Mouse (Mus musculus) liver, embryonic 12.5 days (tissue): ENCODE measurements around the gene Cdh12. TPM values are rescaled to one million over a fixed set of nuclear protein-coding genes. Genes with fewer than 3 reads are reported as not detected.
"Not testable (repeated sequence)": the region's sequence is repeated elsewhere in the genome, so short reads cannot be mapped to it uniquely, and the experiment has no call there.

Experiments used
- ATAC-seq: fragments of 200-750 bp; cut with Nextera tagmentation; 2 replicates; pipeline ENCODE4 v1.8.0; 2017; ENCODE audit warnings: moderate number of reproducible peaks, mild to moderate bottlenecking, moderate library complexity
- H3K27ac ChIP-seq: fragments of 300-500 bp; sonication (generic); 2 replicates; pipeline ENCODE4 v1.5.1; 2016; ENCODE audit warnings: mild to moderate bottlenecking
- H3K27me3 ChIP-seq: fragments of 300-500 bp; sonication (generic); replicated peaks from 2 replicates; pipeline ENCODE4 v1.6.1; 2016; ENCODE audit warnings: mild to moderate bottlenecking, moderate library complexity
- H3K36me3 ChIP-seq: fragments of 300-500 bp; sonication (generic); 2 replicates; pipeline ENCODE4 v1.6.1; 2016; ENCODE audit warnings: mild to moderate bottlenecking, moderate library complexity
- H3K4me1 ChIP-seq: fragments of 300-500 bp; sonication (generic); 2 replicates; pipeline ENCODE4 v1.6.1; 2016
- H3K4me2 ChIP-seq: fragments of 300-500 bp; sonication (generic); 2 replicates; pipeline ENCODE4 v1.6.1; 2016; ENCODE audit warnings: mild to moderate bottlenecking, moderate library complexity
- H3K4me3 ChIP-seq: fragments of 300-500 bp; sonication (generic); 2 replicates; pipeline ENCODE4 v1.5.1; 2016; ENCODE audit warnings: mild to moderate bottlenecking, moderate library complexity
- H3K9ac ChIP-seq: fragments of 300-500 bp; sonication (generic); 2 replicates; pipeline ENCODE4 v1.6.1; 2016; ENCODE audit warnings: mild to moderate bottlenecking, moderate library complexity
- H3K9me3 ChIP-seq: fragments of 300-500 bp; sonication (generic); replicated peaks from 2 replicates; pipeline ENCODE4 v1.6.1; 2016; ENCODE audit warnings: mild to moderate bottlenecking, moderate library complexity
- WGBS: fragments of 180-500 bp; shearing (Covaris S2); methylation state at CpG from one replicate; pipeline ENCODE4 v1.1.7; 2016; ENCODE audit not compliant: insufficient replicate concordance; 5-methylcytosine and 5-hydroxymethylcytosine counted together
- polyA plus RNA-seq: library from polyadenylated mRNA; unstranded; fragments of >200 nt; fragmentation: Nextera tagmentation; extraction: Ambion mirVana; gene quantifications from 2 replicates; pipeline ENCODE4 v1.2.1, GENCODE M21; 2016

Gene Cdh12
- polyA plus RNA-seq, 1 experiment from 2014 or later = not detected

DNA sequence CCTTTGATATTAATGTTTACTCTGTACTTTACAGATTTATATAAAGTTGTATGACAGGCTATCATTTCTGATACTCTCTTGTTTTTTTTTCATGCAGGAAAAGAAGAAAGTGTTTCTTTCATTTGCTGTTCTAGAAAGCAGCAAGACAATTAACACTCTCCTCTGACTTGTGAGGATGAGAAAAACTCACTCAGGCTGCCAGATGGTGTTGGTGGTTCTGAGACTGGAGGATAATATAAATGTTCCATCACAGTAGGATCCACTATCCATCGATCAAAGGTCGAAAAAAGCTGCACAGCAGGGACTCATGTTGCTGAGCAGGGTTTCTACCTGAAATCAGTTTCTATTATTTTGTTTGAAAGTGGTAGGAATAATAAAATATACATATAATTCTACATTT is 185.5 kb downstream of the Cdh12 start:
- 58% methylated on average over 2 of the region's 2 CpGs for WGBS
- H3K27me3 ChIP-seq = no peaks in the 10 kb centered on the region
- no peak overlapping the region for H3K9ac ChIP-seq
- H3K9me3 ChIP-seq = no peaks in the 10 kb centered on the region
- H3K36me3 ChIP-seq = no peaks in the 10 kb centered on the region
- no peak overlapping the region for H3K4me3 ChIP-seq
- no peak overlapping the region for H3K4me2 ChIP-seq
- no peaks in the 10 kb centered on the region for H3K4me1 ChIP-seq
- no peak for ATAC-seq
- no peak overlapping the region for H3K27ac ChIP-seq

GRCm38 (mm10) chr15:20639155-20639554 is 190.1 kb downstream of the Cdh12 start:
- ATAC-seq = no peak
- no peaks in the 10 kb centered on the region for H3K4me1 ChIP-seq
- H3K9ac ChIP-seq = no peak overlapping the region
- no peaks in the 10 kb centered on the region for H3K9me3 ChIP-seq
- H3K36me3 ChIP-seq = no peaks in the 10 kb centered on the region
- 70% methylated on average over 2 of the region's 2 CpGs for WGBS
- no peak overlapping the region for H3K4me3 ChIP-seq
- H3K27ac ChIP-seq = no peak overlapping the region
- no peaks in the 10 kb centered on the region for H3K27me3 ChIP-seq
- H3K4me2 ChIP-seq = no peak overlapping the region

- H3K4me2 ChIP-seq = no peak overlapping the region
- no peak overlapping the region for H3K9ac ChIP-seq
- H3K4me1 ChIP-seq = no peaks in the 10 kb centered on the region
- no peaks in the 10 kb centered on the region for H3K27me3 ChIP-seq
- H3K4me3 ChIP-seq = no peak overlapping the region
- WGBS = 69% methylated on average over 3 of the region's 3 CpGs
- H3K36me3 ChIP-seq = no peaks in the 10 kb centered on the region
- no peaks in the 10 kb centered on the region for H3K9me3 ChIP-seq
- no peak for ATAC-seq
- H3K27ac ChIP-seq = no peak overlapping the region
These were observed 193.9 kb downstream of the Cdh12 start for GRCm38 (mm10) chr15:20642905-20643414.

GRCm38 (mm10) chr15:20660221-20660620 is 211.2 kb downstream of the Cdh12 start:
- no peaks in the 10 kb centered on the region for H3K36me3 ChIP-seq
- no peaks in the 10 kb centered on the region for H3K4me1 ChIP-seq
- no peak overlapping the region for H3K27ac ChIP-seq
- no peaks in the 10 kb centered on the region for H3K27me3 ChIP-seq
- no peak for ATAC-seq
- H3K9me3 ChIP-seq = no peaks in the 10 kb centered on the region
- no peak overlapping the region for H3K9ac ChIP-seq
- 48% methylated on average over 2 of the region's 2 CpGs for WGBS
- no peak overlapping the region for H3K4me2 ChIP-seq
- no peak overlapping the region for H3K4me3 ChIP-seq

- no peak within 1 kb of the TSS for H3K4me3 ChIP-seq
- no peak for ATAC-seq
- H3K36me3 ChIP-seq = no peaks in the 10 kb centered on the region
- no peaks in the 10 kb centered on the region for H3K27me3 ChIP-seq
- H3K4me1 ChIP-seq = no peaks in the 10 kb centered on the region
- no peak within 1 kb of the TSS for H3K4me2 ChIP-seq
- H3K9me3 ChIP-seq = no peaks in the 10 kb centered on the region
- no peak within 1 kb of the TSS for H3K27ac ChIP-seq
- no peak within 1 kb of the TSS for H3K9ac ChIP-seq
- WGBS = 78% methylated on average over 10 of the region's 10 CpGs
These were observed 217.6 kb downstream of the Cdh12 start, which contains the start of gene Acot10 for GRCm38 (mm10) chr15:20666650-20667049. Acot10 (minus strand) TSS chr15:20666750.

GRCm38 (mm10) chr15:20667350-20667749 is 218.3 kb downstream of the Cdh12 start:
- H3K27ac ChIP-seq = no peak overlapping the region
- ATAC-seq = no peak

DNA sequence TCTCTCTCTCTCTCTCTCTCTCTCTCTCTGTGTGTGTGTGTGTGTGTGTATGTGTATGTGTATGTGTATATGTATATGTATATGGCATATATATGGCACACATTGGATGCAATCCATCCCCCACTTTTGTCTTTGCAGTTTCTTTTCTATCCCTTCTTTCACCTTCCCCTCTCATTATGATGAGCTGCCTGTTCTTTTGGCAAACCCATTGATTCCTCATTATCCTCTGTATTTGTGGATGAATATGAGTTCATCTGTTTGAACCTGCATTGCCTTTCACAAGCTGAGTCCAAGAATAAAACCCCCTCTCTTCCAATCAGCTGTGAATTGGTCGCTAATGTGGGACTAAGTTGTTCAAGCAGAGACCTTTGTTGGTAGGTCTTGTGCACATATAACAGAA is 218.9 kb downstream of the Cdh12 start:
- H3K27ac ChIP-seq = no peak overlapping the region
- H3K4me3 ChIP-seq = no peak overlapping the region
- no peaks in the 10 kb centered on the region for H3K27me3 ChIP-seq
- H3K4me1 ChIP-seq = no peaks in the 10 kb centered on the region
- no peaks in the 10 kb centered on the region for H3K9me3 ChIP-seq
- H3K9ac ChIP-seq = no peak overlapping the region
- H3K4me2 ChIP-seq = no peak overlapping the region
- H3K36me3 ChIP-seq = no peaks in the 10 kb centered on the region
- WGBS = 33% methylated on average over 1 of the region's 1 CpGs
- ATAC-seq = no peak

More at GRCm38 (mm10) chr15:20667350-20667749, 218.3 kb downstream of the Cdh12 start:
- Histone ChIP-seq H3K4me1 (no peaks in the 10 kb centered on the region), H3K4me3 (no peak overlapping the region), H3K9ac (no peak overlapping the region), H3K36me3 (no peaks in the 10 kb centered on the region), H3K4me2 (no peak overlapping the region), H3K27me3 (no peaks in the 10 kb centered on the region), H3K9me3 (no peaks in the 10 kb centered on the region)

DNA sequence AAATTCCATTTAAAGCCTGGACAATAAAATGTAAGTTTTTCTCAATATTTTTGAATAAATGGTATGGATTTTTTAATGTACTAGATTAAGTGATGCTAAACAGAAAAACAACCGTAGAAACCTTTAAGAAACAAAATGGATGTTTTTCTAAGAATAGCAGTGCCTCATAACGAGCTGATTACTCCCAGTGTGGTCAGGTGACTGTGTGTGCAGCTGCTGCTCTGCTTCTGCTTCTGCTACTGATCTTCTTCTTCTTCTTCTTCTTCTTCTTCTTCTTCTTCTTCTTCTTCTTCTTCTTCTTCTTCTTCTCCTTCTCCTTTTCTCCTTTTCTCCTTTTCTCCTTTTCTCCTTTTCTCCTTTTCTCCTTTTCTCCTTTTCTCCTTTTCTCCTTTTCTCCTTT is 220.4 kb downstream of the Cdh12 start:
- H3K9ac ChIP-seq, H3K27me3 ChIP-seq, H3K4me2 ChIP-seq, H3K4me3 ChIP-seq, H3K36me3 ChIP-seq, H3K9me3 ChIP-seq, H3K4me1 ChIP-seq, ATAC-seq, H3K27ac ChIP-seq: not testable (repeated sequence)
- 51% methylated on average over 2 of the region's 2 CpGs for WGBS

GRCm38 (mm10) chr15:20682719-20683118 is 233.7 kb downstream of the Cdh12 start:
- Histone ChIP-seq H3K9ac (no peak overlapping the region), H3K27me3 (no peaks in the 10 kb centered on the region), H3K4me1 (no peaks in the 10 kb centered on the region), H3K9me3 (no peaks in the 10 kb centered on the region), H3K27ac (no peak overlapping the region), H3K4me2 (no peak overlapping the region), H3K4me3 (no peak overlapping the region), H3K36me3 (no peaks in the 10 kb centered on the region)
- ATAC-seq = no peak
- 58% methylated on average over 2 of the region's 2 CpGs for WGBS

- H3K36me3 ChIP-seq = no peaks in the 10 kb centered on the region
- no peaks in the 10 kb centered on the region for H3K9me3 ChIP-seq
- H3K27me3 ChIP-seq = no peaks in the 10 kb centered on the region
- H3K4me1 ChIP-seq = no peaks in the 10 kb centered on the region
- no peak overlapping the region for H3K27ac ChIP-seq
- ATAC-seq = no peak
- H3K9ac ChIP-seq = no peak overlapping the region
- no peak overlapping the region for H3K4me3 ChIP-seq
- no peak overlapping the region for H3K4me2 ChIP-seq
- WGBS = 71% methylated on average over 5 of the region's 5 CpGs
These were observed 235.1 kb downstream of the Cdh12 start for GRCm38 (mm10) chr15:20684200-20684599.

GRCm38 (mm10) chr15:20696229-20696628 is 247.2 kb downstream of the Cdh12 start:
- H3K4me3 ChIP-seq = no peak overlapping the region
- no peaks in the 10 kb centered on the region for H3K27me3 ChIP-seq
- H3K36me3 ChIP-seq = no peaks in the 10 kb centered on the region
- no peak for ATAC-seq
- no peaks in the 10 kb centered on the region for H3K9me3 ChIP-seq
- no peaks in the 10 kb centered on the region for H3K4me1 ChIP-seq
- H3K4me2 ChIP-seq = no peak overlapping the region
- WGBS = 68% methylated on average over 5 of the region's 5 CpGs
- no peak overlapping the region for H3K9ac ChIP-seq
- H3K27ac ChIP-seq = no peak overlapping the region

GRCm38 (mm10) chr15:20711859-20712258 is 262.8 kb downstream of the Cdh12 start:
- Histone ChIP-seq H3K27me3 (no peaks in the 10 kb centered on the region), H3K9me3 (no peaks in the 10 kb centered on the region), H3K4me3 (no peak overlapping the region), H3K36me3 (no peaks in the 10 kb centered on the region), H3K9ac (no peak overlapping the region), H3K4me1 (no peaks in the 10 kb centered on the region), H3K4me2 (no peak overlapping the region), H3K27ac (no peak overlapping the region)
- no peak for ATAC-seq
- 58% methylated on average over 4 of the region's 4 CpGs for WGBS

DNA sequence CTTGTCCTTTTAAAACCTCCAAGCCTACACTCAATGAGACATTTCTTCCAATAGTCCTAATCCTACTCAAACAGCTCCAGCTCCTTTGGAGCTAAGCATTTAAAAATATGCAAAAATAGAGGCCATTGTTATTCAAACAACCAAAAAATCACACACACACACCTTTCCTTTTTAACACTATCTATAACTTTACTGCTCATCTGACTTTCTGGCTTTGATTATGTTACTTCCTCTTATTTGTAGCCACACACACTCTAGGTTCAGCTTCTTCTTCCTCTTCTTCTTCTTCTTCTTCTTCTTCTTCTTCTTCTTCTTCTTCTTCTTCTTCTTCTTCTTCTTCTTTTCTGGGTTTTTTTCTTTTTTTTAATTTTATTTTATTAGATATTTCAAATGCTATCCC is 323.2 kb downstream of the Cdh12 start:
- Histone ChIP-seq H3K4me3 (no peak overlapping the region), H3K4me1 (no peaks in the 10 kb centered on the region), H3K36me3 (no peaks in the 10 kb centered on the region), H3K27ac (no peak overlapping the region), H3K9ac (no peak overlapping the region), H3K9me3 (no peaks in the 10 kb centered on the region), H3K27me3 (no peaks in the 10 kb centered on the region), H3K4me2 (no peak overlapping the region)
- ATAC-seq = no peak
